Mouse (Mus musculus): ENCODE measurements around the gene Sept9.

- TF ChIP-seq CTCF (IDR thresholded peaks at IDR 0.05; ENCODE audit: extremely low read depth, insufficient read depth, insufficient read length, insufficient replicate concordance) (no peak), POLR2A (IDR thresholded peaks at IDR 0.05; ENCODE audit: low read depth, low read length) (no peak)
Observed at GRCm38 (mm10) chr11:117194475-117194937, 5.0 kb upstream of the Sept9 start.
